Mouse (Mus musculus) MEL (cell line): ENCODE measurements around the gene Ndufa13. TPM values are rescaled to one million over a fixed set of nuclear protein-coding genes. Genes with fewer than 3 reads are reported as not detected.

Source experiments
- DNase-seq: peaks from one replicate; pipeline ENCODE4 v3.0.0; 2011; ENCODE audit warnings: low read depth, low spot score
- H3K27ac ChIP-seq: 2 replicates; pipeline ENCODE4 v1.5.1; 2012; ENCODE audit warnings: low read depth, mild to moderate bottlenecking, control low read depth, low read length, moderate library complexity; ENCODE audit not compliant: control insufficient read depth
- H3K27me3 ChIP-seq, 2 experiments: fragments of 150-350 bp in 1 of 2; sonication (generic) in 1 of 2; 2 replicates each; pipeline ENCODE4 v1.6.1; 2012; ENCODE audit warnings: low read length in 2 of 2, mild to moderate bottlenecking in 2 of 2, improper control_type of control experiment in 1 of 2, moderate library complexity in 1 of 2; ENCODE audit not compliant: insufficient read depth in 2 of 2, control insufficient read depth in 1 of 2
- H3K36me3 ChIP-seq, 2 experiments: 2 replicates each; pipeline ENCODE4 v1.6.1; 2012 to 2014; ENCODE audit warnings: low read length in 2 of 2, improper control_type of control experiment in 1 of 2, inconsistent platforms in 1 of 2, mild to moderate bottlenecking in 1 of 2; ENCODE audit not compliant: insufficient read depth in 2 of 2, control insufficient read depth in 1 of 2
- H3K4me1 ChIP-seq, 2 experiments: fragments of 150-350 bp in 1 of 2; sonication (generic) in 1 of 2; 2 replicates each; pipeline ENCODE4 v1.6.1; 2012; ENCODE audit warnings: low read length in 2 of 2, improper control_type of control experiment in 1 of 2, mild to moderate bottlenecking in 1 of 2; ENCODE audit not compliant: insufficient read depth in 2 of 2, control insufficient read depth in 1 of 2
- H3K4me3 ChIP-seq, 2 experiments: fragments of 150-350 bp in 1 of 2; sonication (generic) in 1 of 2; 2 replicates each; pipeline ENCODE4 v1.5.1; 2012; ENCODE audit warnings: low read depth in 2 of 2, low read length in 2 of 2, mild to moderate bottlenecking in 2 of 2, moderate library complexity in 2 of 2, control low read depth in 1 of 2, improper control_type of control experiment in 1 of 2; ENCODE audit not compliant: control insufficient read depth in 1 of 2, insufficient read depth in 1 of 2
- H3K79me2 ChIP-seq: 2 replicates; pipeline ENCODE4 v1.6.1; 2012; ENCODE audit warnings: mild to moderate bottlenecking, low read length, moderate library complexity; ENCODE audit not compliant: control insufficient read depth, poor library complexity, insufficient read depth
- H3K9ac ChIP-seq: 2 replicates; pipeline ENCODE4 v1.6.1; 2012; ENCODE audit warnings: low read depth, mild to moderate bottlenecking, control low read depth, low read length, moderate library complexity; ENCODE audit not compliant: control insufficient read depth, poor library complexity, severe bottlenecking
- H3K9me3 ChIP-seq: fragments of 150-350 bp; sonication (generic); replicated peaks from 2 replicates; pipeline ENCODE4 v1.6.1; 2012; ENCODE audit warnings: mild to moderate bottlenecking, low read length, improper control_type of control experiment, moderate library complexity; ENCODE audit not compliant: insufficient read depth
- BHLHE40 ChIP-seq: IDR thresholded peaks from 2 replicates; pipeline ENCODE4 v1.6.1; 2012; ENCODE audit warnings: low read depth, mild to moderate bottlenecking, inconsistent platforms, low read length, improper control_type of control experiment, borderline replicate concordance
- CHD1 ChIP-seq: IDR thresholded peaks from 2 replicates; pipeline ENCODE4 v1.6.1; 2012; ENCODE audit warnings: low read depth, mild to moderate bottlenecking, inconsistent platforms, low read length, improper control_type of control experiment
- CTCF ChIP-seq, 3 experiments: IDR thresholded peaks in 2 of 3; conservative IDR thresholded peaks in 1 of 3; 2 replicates each; pipeline ENCODE4 v1.5.1; 2011 to 2012; ENCODE audit warnings: low read length in 3 of 3, low read depth in 2 of 3, mild to moderate bottlenecking in 2 of 3, improper control_type of control experiment in 1 of 3, inconsistent platforms in 1 of 3, mixed read lengths in 1 of 3, moderate library complexity in 1 of 3; ENCODE audit not compliant: control insufficient read depth in 1 of 3, insufficient read depth in 1 of 3, poor library complexity in 1 of 3, severe bottlenecking in 1 of 3
- E2F4 ChIP-seq: IDR thresholded peaks from 2 replicates; pipeline ENCODE4 v1.6.1; 2011; ENCODE audit warnings: low read depth, low read length, improper control_type of control experiment, borderline replicate concordance
- ELF1 ChIP-seq: IDR thresholded peaks from 2 replicates; pipeline ENCODE4 v1.6.1; 2014; ENCODE audit warnings: low read depth, mild to moderate bottlenecking, inconsistent platforms, low read length, improper control_type of control experiment, moderate library complexity
- EP300 ChIP-seq, 2 experiments: IDR thresholded peaks; 2 replicates each; pipeline ENCODE4 v1.6.1; 2011; ENCODE audit warnings: improper control_type of control experiment in 2 of 2, low read length in 2 of 2, low read depth in 1 of 2, mild to moderate bottlenecking in 1 of 2
- ETS1 ChIP-seq: IDR thresholded peaks from 2 replicates; pipeline ENCODE4 v1.6.1; 2012; ENCODE audit warnings: low read depth, mild to moderate bottlenecking, inconsistent platforms, low read length, improper control_type of control experiment, moderate library complexity
- GABPA ChIP-seq: IDR thresholded peaks from 2 replicates; pipeline ENCODE4 v1.6.1; 2012; ENCODE audit warnings: low read depth, mild to moderate bottlenecking, inconsistent platforms, low read length, improper control_type of control experiment, moderate library complexity
- GATA1 ChIP-seq: IDR thresholded peaks from 2 replicates; pipeline ENCODE4 v1.6.1; 2011; ENCODE audit warnings: low read depth, low read length, improper control_type of control experiment
- HCFC1 ChIP-seq: IDR thresholded peaks from 2 replicates; pipeline ENCODE4 v1.6.1; 2012; ENCODE audit warnings: low read depth, mild to moderate bottlenecking, inconsistent platforms, low read length, improper control_type of control experiment, moderate library complexity
- JUND ChIP-seq: IDR thresholded peaks from 2 replicates; pipeline ENCODE4 v1.6.1; 2011; ENCODE audit warnings: low read depth, mild to moderate bottlenecking, improper control_type of control experiment, low read length
- MAX ChIP-seq: IDR thresholded peaks from 2 replicates; pipeline ENCODE4 v1.6.1; 2011; ENCODE audit warnings: low read length, improper control_type of control experiment
- MXI1 ChIP-seq: IDR thresholded peaks from 2 replicates; pipeline ENCODE4 v1.6.1; 2011; ENCODE audit warnings: mild to moderate bottlenecking, low read depth, low read length, improper control_type of control experiment
- MYC ChIP-seq: IDR thresholded peaks from 2 replicates; pipeline ENCODE4 v1.6.1; 2011; ENCODE audit warnings: low read depth, mild to moderate bottlenecking, low read length, improper control_type of control experiment, moderate library complexity
- NELFE ChIP-seq: IDR thresholded peaks from 2 replicates; pipeline ENCODE4 v1.6.1; 2011; ENCODE audit warnings: low read depth, low read length, improper control_type of control experiment
- POLR2A ChIP-seq, 2 experiments: IDR thresholded peaks; 2 replicates each; pipeline ENCODE4 v1.6.1; 2011 to 2012; ENCODE audit warnings: low read length in 2 of 2, mild to moderate bottlenecking in 2 of 2, control low read depth in 1 of 2, improper control_type of control experiment in 1 of 2, low read depth in 1 of 2, moderate library complexity in 1 of 2; ENCODE audit not compliant: control insufficient read depth in 1 of 2, insufficient read depth in 1 of 2, poor library complexity in 1 of 2
- RAD21 ChIP-seq: IDR thresholded peaks from 2 replicates; pipeline ENCODE4 v1.6.1; 2011; ENCODE audit warnings: mild to moderate bottlenecking, low read depth, low read length, improper control_type of control experiment
- SIN3A ChIP-seq: IDR thresholded peaks from 2 replicates; pipeline ENCODE4 v1.6.1; 2012; ENCODE audit warnings: low read length, improper control_type of control experiment, inconsistent platforms
- SMC3 ChIP-seq: IDR thresholded peaks from 2 replicates; pipeline ENCODE4 v1.6.1; 2011; ENCODE audit warnings: low read depth, low read length, improper control_type of control experiment
- TAL1 ChIP-seq: IDR thresholded peaks from 2 replicates; pipeline ENCODE4 v1.6.1; 2012; ENCODE audit warnings: mild to moderate bottlenecking, inconsistent platforms, low read length, moderate library complexity, mixed read lengths
- TCF12 ChIP-seq: IDR thresholded peaks from 2 replicates; pipeline ENCODE4 v1.6.1; 2014; ENCODE audit warnings: low read depth, mild to moderate bottlenecking, inconsistent platforms, low read length, improper control_type of control experiment, moderate library complexity
- USF1 ChIP-seq: IDR thresholded peaks from 2 replicates; pipeline ENCODE4 v1.6.1; 2014; ENCODE audit warnings: low read depth, mild to moderate bottlenecking, inconsistent platforms, low read length, improper control_type of control experiment, moderate library complexity
- USF2 ChIP-seq, 2 experiments: IDR thresholded peaks; 2 replicates each; pipeline ENCODE4 v1.6.1; 2011 to 2012; ENCODE audit warnings: improper control_type of control experiment in 2 of 2, low read length in 2 of 2, borderline replicate concordance in 1 of 2, inconsistent platforms in 1 of 2, low read depth in 1 of 2, mild to moderate bottlenecking in 1 of 2; ENCODE audit not compliant: insufficient read depth in 1 of 2
- ZMIZ1 ChIP-seq: IDR thresholded peaks from 2 replicates; pipeline ENCODE4 v1.6.1; 2012; ENCODE audit warnings: low read depth, mild to moderate bottlenecking, inconsistent platforms, low read length, improper control_type of control experiment, moderate library complexity
- ZNF384 ChIP-seq: IDR thresholded peaks from 2 replicates; pipeline ENCODE4 v1.6.1; 2012; ENCODE audit warnings: low read depth, mild to moderate bottlenecking, inconsistent platforms, low read length, improper control_type of control experiment
- polyA plus RNA-seq, 2 experiments: library from polyadenylated mRNA; stranded (reverse) in 1 of 2; unstranded in 1 of 2; fragments of >175 nt in 1 of 2; fragments of >200 nt in 1 of 2; gene quantifications; 2 replicates each; pipeline versions ENCODE4 v1.2.1 to v1.2.4; 2012; ENCODE audit warnings: low replicate concordance in 2 of 2, low read depth in 1 of 2; ENCODE audit not compliant: insufficient read length in 2 of 2, insufficient read depth in 1 of 2, missing spikeins in 1 of 2
- total RNA-seq: library from RNA; depleted of rRNA; stranded (reverse); fragments of 300-350 nt; gene quantifications from 2 replicates; pipeline ENCODE4 v1.2.3, GENCODE M21; 2012; rRNA removed

Ndufa13 gene
- 114 and 122 TPM in 2 replicates for total RNA-seq
- 10 to 100 TPM in 1 of 2 experiments, not detected in 1; 97.7 TPM for polyA plus RNA-seq

GRCm38 (mm10) chr8:69902163-69903062 is at the start of gene Ndufa13, which contains the start of the genes Tssk6 and Yjefn3:
Ndufa13 (minus strand) TSS chr8:69902558.
Tssk6 (plus strand) TSS chr8:69902184.
Yjefn3 (minus strand) TSS chr8:69902712.
- Histone ChIP-seq H3K27me3 (no peaks in the 10 kb centered on the region), H3K4me3 (peak within 1 kb of the TSS; percentile 77 to 88), H3K9me3 (no peaks in the 10 kb centered on the region), H3K4me1 (peaks cover 0 to 19% of the 10 kb centered on the region in 2 experiments; a peak in 3 of 4 replicates), H3K79me2 (peaks cover 42% of the 10 kb centered on the region), H3K9ac (peak within 1 kb of the TSS; percentile 89), H3K27ac (peak within 1 kb of the TSS; percentile 91), H3K36me3 (peaks cover 0 to 18% of the 10 kb centered on the region in 2 experiments; a peak in 2 of 4 replicates)
- DNase-seq, result peak; percentile 70
- TF ChIP-seq USF1 (no peak), MYC (peak; percentile 24), GATA1 (no peak), EP300 (IDR thresholded peaks at IDR 0.05; ENCODE audit: low read depth in 1 of 2, low read length in 2 of 2) (no peak), POLR2A (IDR thresholded peaks at IDR 0.05; ENCODE audit: control insufficient read depth in 1 of 2, insufficient read depth in 1 of 2, low read depth in 1 of 2, low read length in 2 of 2, poor library complexity in 1 of 2) (peak in 1 of 2 experiments; percentile 13; a peak in 1 of 4 replicates), ZMIZ1 (no peak), CHD1 (peak; percentile 81; the same call in 1 of the 2 replicates), TCF12 (no peak), BHLHE40 (no peak), ZNF384 (no peak), HCFC1 (no peak), SMC3 (no peak; the same call in 1 of the 2 replicates), MXI1 (no peak; the same call in 1 of the 2 replicates)

GRCm38 (mm10) chr8:69950300-69950699 is 47.9 kb upstream of the Ndufa13 start:
- H3K79me2 ChIP-seq, result peaks cover 52% of the 10 kb centered on the region
- no peaks in the 10 kb centered on the region for H3K9me3 ChIP-seq
- H3K27me3 ChIP-seq, result no peaks in the 10 kb centered on the region
- no peak for DNase-seq
- H3K9ac ChIP-seq, result no peak overlapping the region
- no peak overlapping the region for H3K4me3 ChIP-seq
- H3K27ac ChIP-seq, result no peak overlapping the region
- TF ChIP-seq USF2 (IDR thresholded peaks at IDR 0.05; ENCODE audit: borderline replicate concordance in 1 of 2, insufficient read depth in 1 of 2, low read depth in 1 of 2, low read length in 2 of 2) (no peak), ELF1 (no peak), GABPA (no peak), CTCF (IDR thresholded peaks at IDR 0.05 in 2 of 3, conservative IDR thresholded peaks at IDR 0.05 in 1 of 3; ENCODE audit: control insufficient read depth in 1 of 3, insufficient read depth in 1 of 3, low read depth in 2 of 3, low read length in 3 of 3, poor library complexity in 1 of 3, severe bottlenecking in 1 of 3) (no peak), JUND (no peak), GATA1 (no peak), MAX (no peak), SIN3A (no peak), E2F4 (no peak), TAL1 (no peak), EP300 (IDR thresholded peaks at IDR 0.05; ENCODE audit: low read depth in 1 of 2, low read length in 2 of 2) (no peak), SMC3 (no peak), RAD21 (no peak), MYC (no peak), NELFE (no peak), ETS1 (no peak)
- peaks cover 0 to 3% of the 10 kb centered on the region in 2 experiments; a peak in 2 of 4 replicates for H3K4me1 ChIP-seq
- peaks cover 2 to 21% of the 10 kb centered on the region in 2 experiments for H3K36me3 ChIP-seq
